Mouse (Mus musculus): ENCODE results near the gene Slc6a8. TPM values are rescaled to one million over a fixed set of nuclear protein-coding genes. Genes with fewer than 3 reads are reported as not detected.

Slc6a8 gene
- total and polyA plus RNA-seq, 3 experiments: 5.4 to 11.9 TPM; not detected in 1

GRCm38 (mm10) chrX:73716109-73716661 is 43.2 kb downstream of the Slc6a8 start, which contains the start of the genes Bcap31 and Abcd1 (continued):
- TF ChIP-seq CHD1 (IDR thresholded peaks at IDR 0.05; ENCODE audit: low read depth, low read length): no peak
- no peak; the same call in 1 of the 2 replicates for TF ChIP-seq E2F4 (IDR thresholded peaks at IDR 0.05; ENCODE audit: borderline replicate concordance, low read depth, low read length)
- TF ChIP-seq KAT2A (conservative IDR thresholded peaks at IDR 0.05; ENCODE audit: low read depth, low read length): no peak
- TF ChIP-seq EP300 (IDR thresholded peaks at IDR 0.05; ENCODE audit: low read depth in 1 of 2, low read length in 2 of 2): peak in 1 of 2 experiments; percentile 73; a peak in 2 of 4 replicates
- peak in 1 of 2 experiments; percentile 93; a peak in 2 of 4 replicates for TF ChIP-seq POLR2A (IDR thresholded peaks at IDR 0.05; ENCODE audit: control insufficient read depth in 1 of 2, insufficient read depth in 1 of 2, low read depth in 1 of 2, low read length in 2 of 2, poor library complexity in 1 of 2)
- no peak for TF ChIP-seq ZNF384 (IDR thresholded peaks at IDR 0.05; ENCODE audit: low read depth, low read length)
- peak; percentile 78 for TF ChIP-seq TBP (IDR thresholded peaks at IDR 0.05; ENCODE audit: low read depth, low read length)
- TF ChIP-seq ELF1 (IDR thresholded peaks at IDR 0.05; ENCODE audit: low read depth, low read length): peak; percentile 74
- peak; percentile 67 for TF ChIP-seq HCFC1 (IDR thresholded peaks at IDR 0.05; ENCODE audit: low read depth, low read length)
- TF ChIP-seq ZMIZ1 (IDR thresholded peaks at IDR 0.05; ENCODE audit: low read depth, low read length): peak; percentile 75; the same call in 1 of the 2 replicates
- TF ChIP-seq GABPA (IDR thresholded peaks at IDR 0.05; ENCODE audit: low read depth, low read length): no peak

- TF ChIP-seq NELFE (IDR thresholded peaks at IDR 0.05; ENCODE audit: low read depth, low read length): peak; percentile 44
- no peak for TF ChIP-seq SMC3 (IDR thresholded peaks at IDR 0.05; ENCODE audit: low read depth, low read length)
- TF ChIP-seq SIN3A (IDR thresholded peaks at IDR 0.05; ENCODE audit: low read length): peak; percentile 30; the same call in 1 of the 2 replicates
- 0 out of 2 replicates have a peak, but pooled peaks have one; percentile 44 for TF ChIP-seq ZMIZ1 (IDR thresholded peaks at IDR 0.05; ENCODE audit: low read depth, low read length)
- TF ChIP-seq POLR2A (IDR thresholded peaks at IDR 0.05; ENCODE audit: control insufficient read depth in 1 of 2, insufficient read depth in 1 of 2, low read depth in 1 of 2, low read length in 2 of 2, poor library complexity in 1 of 2): peak in 1 of 2 experiments; percentile 21; a peak in 1 of 4 replicates
- H3K9ac ChIP-seq (ENCODE audit: control insufficient read depth, low read depth, low read length, poor library complexity, severe bottlenecking): peak overlapping the region; percentile 89
Observed at GRCm38 (mm10) chrX:73716709-73717545, 44.0 kb downstream of the Slc6a8 start.

DNA sequence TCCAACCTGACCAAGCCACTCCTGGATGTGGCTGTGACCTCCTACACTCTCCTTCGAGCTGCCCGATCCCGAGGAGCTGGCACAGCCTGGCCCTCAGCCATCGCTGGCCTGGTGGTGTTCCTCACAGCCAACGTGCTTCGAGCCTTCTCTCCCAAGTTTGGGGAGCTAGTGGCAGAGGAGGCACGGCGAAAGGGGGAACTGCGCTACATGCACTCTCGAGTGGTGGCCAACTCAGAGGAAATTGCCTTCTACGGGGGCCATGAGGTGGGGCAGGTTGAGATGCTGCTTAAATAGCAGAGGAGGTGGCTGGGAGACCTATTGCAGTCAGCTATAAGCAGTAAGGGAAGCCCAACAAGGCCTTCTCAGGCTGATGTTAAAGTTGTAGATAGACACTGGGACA is 44.7 kb downstream of the Slc6a8 start:
- Histone ChIP-seq H3K4me3 (ENCODE audit: control insufficient read depth in 1 of 2, insufficient read depth in 1 of 2, low read depth in 2 of 2, low read length in 2 of 2) (peak overlapping the region; percentile 55 to 83), H3K27ac (ENCODE audit: control insufficient read depth, low read depth, low read length) (peak overlapping the region; percentile 85)

More at GRCm38 (mm10) chrX:73716709-73717545, 44.0 kb downstream of the Slc6a8 start:
- Histone ChIP-seq H3K9me3 (replicated peaks; ENCODE audit: insufficient read depth, low read length) (no peaks in the 10 kb centered on the region), H3K79me2 (ENCODE audit: control insufficient read depth, insufficient read depth, low read length, poor library complexity) (peaks cover 30% of the 10 kb centered on the region), H3K4me3 (ENCODE audit: control insufficient read depth in 1 of 2, insufficient read depth in 1 of 2, low read depth in 2 of 2, low read length in 2 of 2) (peak overlapping the region; percentile 55 to 83), H3K36me3 (ENCODE audit: control insufficient read depth in 1 of 2, insufficient read depth in 2 of 2, low read length in 2 of 2) (peaks cover 3 to 24% of the 10 kb centered on the region in 2 experiments), H3K4me1 (ENCODE audit: control insufficient read depth in 1 of 2, insufficient read depth in 2 of 2, low read length in 2 of 2) (peaks cover 4 to 25% of the 10 kb centered on the region in 2 experiments), H3K27ac (ENCODE audit: control insufficient read depth, low read depth, low read length) (peak overlapping the region; percentile 85), H3K27me3 (ENCODE audit: control insufficient read depth in 1 of 2, insufficient read depth in 2 of 2, low read length in 2 of 2) (no peaks in the 10 kb centered on the region)
- peak; percentile 45 for DNase-seq (ENCODE audit: low read depth, low spot score)

More for the DNA sequence above, 44.7 kb downstream of the Slc6a8 start:
- peaks cover 30% of the 10 kb centered on the region for H3K79me2 ChIP-seq (ENCODE audit: control insufficient read depth, insufficient read depth, low read length, poor library complexity)
- H3K27me3 ChIP-seq (ENCODE audit: control insufficient read depth in 1 of 2, insufficient read depth in 2 of 2, low read length in 2 of 2): no peaks in the 10 kb centered on the region
- H3K9ac ChIP-seq (ENCODE audit: control insufficient read depth, low read depth, low read length, poor library complexity, severe bottlenecking): peak overlapping the region; percentile 89
- TF ChIP-seq ZMIZ1 (IDR thresholded peaks at IDR 0.05; ENCODE audit: low read depth, low read length): no peak
- peak; percentile 18; the same call in 1 of the 2 replicates for TF ChIP-seq MXI1 (IDR thresholded peaks at IDR 0.05; ENCODE audit: low read depth, low read length)
- peaks cover 4 to 25% of the 10 kb centered on the region in 2 experiments for H3K4me1 ChIP-seq (ENCODE audit: control insufficient read depth in 1 of 2, insufficient read depth in 2 of 2, low read length in 2 of 2)
- peak; percentile 60 for DNase-seq (ENCODE audit: low read depth, low spot score)
- H3K36me3 ChIP-seq (ENCODE audit: control insufficient read depth in 1 of 2, insufficient read depth in 2 of 2, low read length in 2 of 2): peaks cover 0 to 21% of the 10 kb centered on the region in 2 experiments; a peak in 2 of 4 replicates
- H3K9me3 ChIP-seq (replicated peaks; ENCODE audit: insufficient read depth, low read length): no peaks in the 10 kb centered on the region
